Mouse (Mus musculus): Measurements from ENCODE around the gene Mctp1. TPM values are rescaled to one million over a fixed set of nuclear protein-coding genes. Genes with fewer than 3 reads are reported as not detected.

The Mctp1 gene
- polyA plus RNA-seq, 1 experiment from 2014 or later: 1.7 TPM

DNA sequence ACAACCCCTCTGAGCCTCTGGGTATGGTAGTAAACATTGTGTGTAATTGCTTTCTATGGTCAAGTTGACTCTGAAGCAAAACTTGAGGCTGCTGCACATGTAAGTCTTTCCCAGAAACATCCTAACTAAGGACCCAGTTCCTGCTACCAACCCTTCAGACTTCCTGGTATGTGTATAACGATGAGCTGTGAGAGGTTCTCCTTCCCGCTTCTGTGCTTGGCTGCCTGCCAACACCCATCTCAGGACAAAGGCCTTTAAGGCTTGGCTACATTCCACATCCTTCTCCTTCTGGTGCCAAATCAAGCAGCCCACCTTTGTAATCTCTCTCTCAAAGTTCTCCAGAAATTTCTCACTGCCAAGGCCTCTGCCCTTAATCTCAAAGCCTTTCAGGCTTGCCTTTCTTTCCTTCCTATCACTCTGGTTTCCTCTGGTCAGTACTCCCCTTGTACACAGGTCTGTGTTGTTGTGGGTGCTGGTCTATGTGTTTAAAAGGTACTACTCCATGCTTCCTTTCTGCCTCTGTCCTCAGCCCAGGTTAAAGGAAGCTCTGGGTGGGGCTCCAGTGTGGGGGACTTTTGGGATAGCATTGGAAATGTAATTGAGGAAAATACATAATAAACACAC lies 99.9 kb downstream of the Mctp1 start:
- H3K36me3 ChIP-seq: no peaks in the 10 kb centered on the region
- H3K9me3 ChIP-seq (replicated peaks): no peaks in the 10 kb centered on the region
- 33% methylated on average over 2 of the region's 2 CpGs for WGBS (ENCODE audit: insufficient replicate concordance)
- H3K4me2 ChIP-seq: no peak overlapping the region
- no peaks in the 10 kb centered on the region for H3K4me1 ChIP-seq (replicated peaks)
- ATAC-seq (ENCODE audit: low read depth): no peak
- no peak overlapping the region for H3K9ac ChIP-seq
- no peak overlapping the region for H3K4me3 ChIP-seq (replicated peaks)
- no peak for DNase-seq
- H3K27ac ChIP-seq: no peak overlapping the region
- no peaks in the 10 kb centered on the region for H3K27me3 ChIP-seq

DNA sequence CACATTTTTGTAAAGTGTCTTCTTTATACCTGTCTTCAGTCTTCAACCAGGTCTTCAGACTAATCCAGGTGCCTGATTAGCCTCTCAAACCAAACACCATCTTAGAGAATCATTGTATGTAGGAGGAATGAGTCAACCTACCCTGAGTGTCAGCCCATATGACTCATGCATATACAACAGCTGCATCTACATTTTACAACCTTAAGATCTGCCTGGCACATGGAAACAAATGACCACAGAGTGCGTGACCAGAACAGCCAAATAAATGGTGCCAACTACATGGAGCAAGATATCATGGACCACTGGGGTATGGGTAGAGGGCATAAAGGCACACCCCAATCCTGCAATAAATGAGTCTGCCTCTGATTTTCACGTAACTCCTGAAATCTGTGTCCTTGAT lies 131.6 kb downstream of the Mctp1 start:
- 65% methylated on average over 2 of the region's 2 CpGs for WGBS (ENCODE audit: insufficient replicate concordance)
- ATAC-seq (ENCODE audit: low read depth) (no peak), DNase-seq (no peak)
- no peak overlapping the region for H3K4me3 ChIP-seq (replicated peaks)
- no peaks in the 10 kb centered on the region for H3K36me3 ChIP-seq
- H3K9ac ChIP-seq: no peak overlapping the region
- no peaks in the 10 kb centered on the region for H3K4me1 ChIP-seq (replicated peaks)
- no peak overlapping the region for H3K27ac ChIP-seq
- H3K27me3 ChIP-seq: no peaks in the 10 kb centered on the region
- no peaks in the 10 kb centered on the region for H3K9me3 ChIP-seq (replicated peaks)
- H3K4me2 ChIP-seq: no peak overlapping the region

- DNase-seq: no peak
- no peak overlapping the region for H3K4me3 ChIP-seq (replicated peaks)
- WGBS (ENCODE audit: insufficient replicate concordance): 59% methylated on average over 1 of the region's 1 CpGs
- H3K27ac ChIP-seq: no peak overlapping the region
- no peak overlapping the region for H3K4me2 ChIP-seq
- ATAC-seq (ENCODE audit: low read depth): no peak
- H3K9ac ChIP-seq: no peak overlapping the region
- no peaks in the 10 kb centered on the region for H3K36me3 ChIP-seq
- H3K9me3 ChIP-seq (replicated peaks): no peaks in the 10 kb centered on the region
- no peaks in the 10 kb centered on the region for H3K27me3 ChIP-seq
- H3K4me1 ChIP-seq (replicated peaks): no peaks in the 10 kb centered on the region
These were observed 138.8 kb downstream of the Mctp1 start for GRCm38 (mm10) chr13:76523170-76523569.

DNA sequence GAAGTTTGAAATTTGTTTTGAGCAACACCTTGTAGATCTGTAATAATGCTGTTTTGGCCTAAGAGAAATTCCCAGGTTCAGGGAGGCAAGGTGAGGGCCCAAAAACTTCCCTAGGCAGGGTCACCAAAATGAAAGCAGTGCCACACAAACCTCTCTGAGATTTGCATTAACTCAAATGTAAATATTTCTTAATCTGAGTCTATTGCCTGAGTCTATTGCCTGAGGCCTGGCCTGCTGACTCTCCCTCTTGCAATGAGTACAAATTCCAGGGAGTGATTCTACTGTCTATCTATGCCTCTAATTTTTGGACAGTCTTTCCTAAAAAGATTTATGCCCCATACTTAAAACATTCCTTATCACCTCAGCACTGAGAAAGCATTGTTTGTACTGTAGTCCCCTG lies 143.0 kb downstream of the Mctp1 start:
- DNase-seq: no peak

GRCm38 (mm10) chr13:76527751-76528150 lies 143.4 kb downstream of the Mctp1 start:
- Histone ChIP-seq H3K36me3 (no peaks in the 10 kb centered on the region), H3K27ac (no peak overlapping the region), H3K4me1 (replicated peaks) (no peaks in the 10 kb centered on the region), H3K4me2 (no peak overlapping the region), H3K4me3 (replicated peaks) (no peak overlapping the region), H3K9me3 (replicated peaks) (no peaks in the 10 kb centered on the region), H3K27me3 (no peaks in the 10 kb centered on the region), H3K9ac (no peak overlapping the region)
- DNase-seq (no peak), ATAC-seq (ENCODE audit: low read depth) (no peak)
- 63% methylated on average over 1 of the region's 1 CpGs for WGBS (ENCODE audit: insufficient replicate concordance)

More for the DNA sequence above, 143.0 kb downstream of the Mctp1 start:
- Histone ChIP-seq H3K36me3 (no peaks in the 10 kb centered on the region), H3K4me2 (no peak overlapping the region), H3K27ac (no peak overlapping the region), H3K9ac (no peak overlapping the region), H3K9me3 (replicated peaks) (no peaks in the 10 kb centered on the region), H3K4me3 (replicated peaks) (no peak overlapping the region), H3K4me1 (replicated peaks) (no peaks in the 10 kb centered on the region), H3K27me3 (no peaks in the 10 kb centered on the region)
- ATAC-seq (ENCODE audit: low read depth): no peak

DNA sequence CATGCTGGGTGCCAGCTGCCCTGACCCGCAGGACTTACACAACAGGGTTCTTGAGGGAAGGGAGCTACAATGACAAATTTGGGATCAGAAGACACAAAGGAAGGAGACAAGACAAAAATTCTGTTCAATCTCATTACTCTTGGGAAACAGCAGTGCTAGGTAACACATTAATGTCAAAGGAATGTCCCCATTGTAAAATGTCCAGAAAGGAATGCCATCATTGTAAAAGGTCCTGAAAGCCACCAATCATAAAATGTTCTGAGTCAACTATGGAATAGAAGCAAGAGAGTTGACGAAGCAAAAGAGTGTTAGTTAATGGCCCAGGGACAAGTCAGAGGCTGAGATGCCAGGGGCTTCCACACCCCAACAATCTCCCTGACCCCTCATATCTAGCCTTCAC lies 145.6 kb downstream of the Mctp1 start:
- Histone ChIP-seq H3K9ac (no peak overlapping the region), H3K27ac (no peak overlapping the region), H3K4me1 (replicated peaks) (no peaks in the 10 kb centered on the region), H3K9me3 (replicated peaks) (no peaks in the 10 kb centered on the region), H3K4me2 (no peak overlapping the region), H3K4me3 (replicated peaks) (no peak overlapping the region), H3K27me3 (no peaks in the 10 kb centered on the region), H3K36me3 (no peaks in the 10 kb centered on the region)
- WGBS (ENCODE audit: insufficient replicate concordance): 61% methylated on average over 2 of the region's 2 CpGs
- ATAC-seq (ENCODE audit: low read depth): no peak
- DNase-seq: no peak

DNA sequence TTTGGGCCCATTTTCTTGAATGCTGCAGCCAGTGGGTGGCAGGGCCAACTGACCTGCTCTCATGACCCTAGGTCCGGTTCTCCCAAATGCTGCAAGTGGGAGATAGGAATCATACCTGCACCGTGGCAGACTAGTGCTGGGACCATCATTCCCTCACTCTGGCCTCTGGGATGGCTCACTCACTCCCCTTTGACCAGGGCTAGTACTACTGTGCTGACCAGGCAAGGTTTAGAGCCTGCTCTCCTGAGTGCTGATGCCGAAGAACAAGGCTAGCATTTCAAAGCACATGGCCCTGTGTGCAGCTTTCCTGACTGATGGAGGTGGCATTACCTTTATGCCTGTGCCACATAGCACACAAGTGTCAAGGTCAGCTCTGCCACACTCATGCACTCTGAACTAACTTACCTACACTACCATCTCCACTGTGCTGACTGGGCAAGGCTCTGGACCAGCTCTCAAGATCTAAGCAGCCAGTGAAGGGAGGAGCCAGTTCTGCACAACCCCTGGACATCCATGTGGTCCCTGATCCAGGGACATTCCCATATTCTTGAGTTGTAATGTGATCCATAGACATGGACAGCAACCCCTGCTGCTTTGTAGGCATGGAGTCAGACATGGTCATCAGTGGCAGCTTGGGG lies 146.7 kb downstream of the Mctp1 start:
- Histone ChIP-seq H3K4me1 (replicated peaks) (no peaks in the 10 kb centered on the region), H3K9me3 (replicated peaks) (no peaks in the 10 kb centered on the region), H3K36me3 (no peaks in the 10 kb centered on the region), H3K27ac (no peak overlapping the region), H3K27me3 (no peaks in the 10 kb centered on the region), H3K9ac (no peak overlapping the region), H3K4me3 (replicated peaks) (no peak overlapping the region), H3K4me2 (no peak overlapping the region)
- ATAC-seq (ENCODE audit: low read depth) (no peak), DNase-seq (no peak)
- 77% methylated on average over 3 of the region's 3 CpGs for WGBS (ENCODE audit: insufficient replicate concordance)

GRCm38 (mm10) chr13:76547854-76548253 lies 163.5 kb downstream of the Mctp1 start:
- no peak overlapping the region for H3K4me3 ChIP-seq (replicated peaks)
- no peaks in the 10 kb centered on the region for H3K9me3 ChIP-seq (replicated peaks)
- H3K27ac ChIP-seq: no peak overlapping the region
- H3K4me1 ChIP-seq (replicated peaks): no peaks in the 10 kb centered on the region
- no peaks in the 10 kb centered on the region for H3K27me3 ChIP-seq
- no peak for ATAC-seq (ENCODE audit: low read depth)
- 57% methylated on average over 2 of the region's 2 CpGs for WGBS (ENCODE audit: insufficient replicate concordance)
- H3K36me3 ChIP-seq: no peaks in the 10 kb centered on the region
- H3K9ac ChIP-seq: no peak overlapping the region
- no peak overlapping the region for H3K4me2 ChIP-seq
- DNase-seq: no peak

DNA sequence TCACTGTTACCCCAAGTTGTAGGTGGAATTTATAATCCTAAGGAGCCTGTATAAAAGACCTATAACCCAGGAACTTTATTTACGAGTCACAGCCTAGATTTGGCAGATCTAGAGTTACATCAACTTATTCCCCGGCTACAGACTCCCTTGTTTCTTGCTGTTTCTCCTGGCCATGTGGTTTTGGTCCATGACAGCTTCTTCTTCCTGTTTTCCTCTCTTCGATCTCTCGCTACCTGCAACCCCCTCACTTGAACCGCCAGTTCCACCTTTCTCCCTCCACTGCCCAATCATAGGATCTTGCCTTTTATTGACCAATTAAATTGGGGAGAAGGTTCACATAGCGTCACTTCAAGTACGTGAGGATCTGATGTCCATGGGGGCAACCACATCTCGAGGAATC lies 176.6 kb downstream of the Mctp1 start:
- no peak overlapping the region for H3K4me2 ChIP-seq
- H3K9ac ChIP-seq: no peak overlapping the region
- H3K27ac ChIP-seq: no peak overlapping the region
- ATAC-seq (ENCODE audit: low read depth) (no peak), DNase-seq (no peak)
- H3K4me1 ChIP-seq (replicated peaks): no peaks in the 10 kb centered on the region
- no peaks in the 10 kb centered on the region for H3K36me3 ChIP-seq
- H3K27me3 ChIP-seq: no peaks in the 10 kb centered on the region
- no peaks in the 10 kb centered on the region for H3K9me3 ChIP-seq (replicated peaks)
- 48% methylated on average over 8 of the region's 8 CpGs for WGBS (ENCODE audit: insufficient replicate concordance)
- no peak overlapping the region for H3K4me3 ChIP-seq (replicated peaks)

DNA sequence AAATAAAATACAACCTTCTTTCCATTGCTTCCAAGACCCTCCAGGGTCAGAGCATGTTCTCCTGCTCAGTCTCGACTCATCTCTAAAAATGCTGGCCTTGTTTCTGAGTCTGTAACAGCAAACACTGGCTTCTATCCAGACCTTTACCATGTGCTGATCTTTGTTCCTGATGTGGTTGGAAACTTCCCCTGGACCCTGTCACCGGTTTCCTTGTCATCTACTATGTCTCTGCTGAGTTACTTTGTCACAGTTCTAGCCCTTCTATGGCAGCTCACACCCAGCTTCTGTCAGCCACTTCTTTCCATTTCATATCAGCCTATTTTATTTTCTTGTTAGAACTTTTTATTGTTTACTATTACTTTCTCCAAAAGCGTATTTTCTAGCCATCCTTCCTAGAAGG lies 177.3 kb downstream of the Mctp1 start:
- H3K27ac ChIP-seq: no peak overlapping the region
- WGBS (ENCODE audit: insufficient replicate concordance): 33% methylated on average over 3 of the region's 3 CpGs
- ATAC-seq (ENCODE audit: low read depth): no peak

GRCm38 (mm10) chr13:76564061-76564460 lies 179.7 kb downstream of the Mctp1 start:
- H3K27ac ChIP-seq: no peak overlapping the region
- H3K4me1 ChIP-seq (replicated peaks): no peaks in the 10 kb centered on the region
- H3K9ac ChIP-seq: no peak overlapping the region
- no peaks in the 10 kb centered on the region for H3K36me3 ChIP-seq
- H3K4me3 ChIP-seq (replicated peaks): no peak overlapping the region
- H3K9me3 ChIP-seq (replicated peaks): no peaks in the 10 kb centered on the region
- H3K4me2 ChIP-seq: no peak overlapping the region
- ATAC-seq (ENCODE audit: low read depth) (no peak), DNase-seq (no peak)
- no peaks in the 10 kb centered on the region for H3K27me3 ChIP-seq

More for the DNA sequence above, 177.3 kb downstream of the Mctp1 start:
- no peak overlapping the region for H3K4me3 ChIP-seq (replicated peaks)
- H3K4me1 ChIP-seq (replicated peaks): no peaks in the 10 kb centered on the region
- H3K9me3 ChIP-seq (replicated peaks): no peaks in the 10 kb centered on the region
- no peak for DNase-seq
- no peak overlapping the region for H3K9ac ChIP-seq
- H3K4me2 ChIP-seq: no peak overlapping the region
- no peaks in the 10 kb centered on the region for H3K27me3 ChIP-seq
- no peaks in the 10 kb centered on the region for H3K36me3 ChIP-seq

GRCm38 (mm10) chr13:76566024-76566423 lies 181.7 kb downstream of the Mctp1 start:
- H3K9me3 ChIP-seq (replicated peaks): no peaks in the 10 kb centered on the region
- no peak overlapping the region for H3K27ac ChIP-seq
- 47% methylated on average over 3 of the region's 3 CpGs for WGBS (ENCODE audit: insufficient replicate concordance)
- H3K27me3 ChIP-seq: no peaks in the 10 kb centered on the region
- ATAC-seq (ENCODE audit: low read depth) (no peak), DNase-seq (no peak)
- no peaks in the 10 kb centered on the region for H3K4me1 ChIP-seq (replicated peaks)
- no peak overlapping the region for H3K4me3 ChIP-seq (replicated peaks)
- H3K36me3 ChIP-seq: no peaks in the 10 kb centered on the region
- no peak overlapping the region for H3K4me2 ChIP-seq
- H3K9ac ChIP-seq: no peak overlapping the region

Data from liver, embryonic 13.5 days (tissue).